Mouse (Mus musculus): ENCODE results near the gene Cyth3.
A peak's percentile ranks its signal among the peaks of the same experiment; 100 is the strongest.

Gene Cyth3

GRCm38 (mm10) chr5:143721962-143722361 lies 99.7 kb downstream of the Cyth3 start:
- DNase-seq = no peak

GRCm38 (mm10) chr5:143730915-143731314 lies 108.7 kb downstream of the Cyth3 start:
- no peak for DNase-seq

DNA sequence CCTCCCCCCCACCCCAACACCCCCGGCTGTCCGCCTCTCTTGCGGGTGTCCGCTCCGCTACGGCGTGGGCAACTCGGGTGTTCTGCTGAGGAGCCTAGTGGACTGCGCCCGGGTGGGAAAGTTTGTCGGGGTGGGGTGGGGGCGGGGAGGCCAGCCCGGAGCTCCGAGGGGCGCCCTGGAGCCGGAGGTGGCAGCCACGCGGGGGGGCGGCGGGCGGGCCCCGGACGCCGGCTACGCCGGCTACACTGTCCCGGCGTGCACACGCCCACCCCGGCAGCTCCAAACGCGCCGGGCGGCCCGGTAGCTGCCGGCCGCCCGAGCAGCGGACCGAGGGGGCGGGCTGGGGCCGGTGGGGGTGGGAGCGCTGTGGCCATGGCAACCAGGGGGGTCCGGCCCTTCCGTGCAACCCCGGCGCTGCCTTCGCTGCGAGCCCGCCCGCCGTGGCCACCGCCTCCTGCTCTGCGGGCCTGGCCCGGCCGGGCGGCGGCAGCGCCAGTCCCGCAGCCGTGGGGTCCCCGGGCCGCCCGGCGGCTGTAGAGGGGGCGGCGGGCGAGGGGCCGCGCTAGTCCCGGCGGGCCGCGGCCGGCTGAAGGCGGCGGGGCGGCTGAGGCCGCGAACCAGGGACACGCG lies 109.4 kb downstream of the Cyth3 start:
- peak; percentile 21 to 30 for DNase-seq

- peak; percentile 88 to 92 for DNase-seq
Measured at GRCm38 (mm10) chr5:143732180-143732891, 110.1 kb downstream of the Cyth3 start, which contains the start of gene Usp42. Gene Usp42 (minus strand): TSS chr5:143732280.

DNA sequence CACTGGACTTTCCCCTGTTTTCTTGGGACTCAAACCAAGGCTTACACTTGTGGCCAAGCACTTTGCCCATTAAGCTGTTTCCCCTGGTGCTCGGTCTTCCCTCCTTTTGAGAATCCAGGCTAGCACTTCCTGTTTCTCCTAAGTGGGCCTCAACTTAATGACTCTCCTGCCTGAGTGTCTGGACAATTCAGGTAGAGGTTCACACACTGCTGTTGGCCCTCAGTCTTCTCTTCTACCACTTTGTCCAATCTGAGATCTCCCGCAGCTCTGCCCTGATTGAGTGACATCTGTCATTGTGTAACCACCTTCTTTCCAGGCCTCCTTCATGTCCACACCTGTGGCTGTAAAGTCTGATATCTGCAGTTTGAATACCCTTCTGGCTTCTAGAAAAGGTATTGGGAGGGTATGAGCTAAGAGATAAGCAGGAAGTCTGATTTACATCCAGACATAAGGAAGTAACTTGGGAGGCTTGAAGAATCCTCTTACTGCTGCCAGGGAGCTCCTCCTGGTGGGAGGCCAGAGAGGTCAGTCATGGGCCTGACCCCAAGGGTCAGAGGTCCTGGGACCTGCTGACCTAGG lies 127.5 kb downstream of the Cyth3 start:
- no peak for DNase-seq

DNA sequence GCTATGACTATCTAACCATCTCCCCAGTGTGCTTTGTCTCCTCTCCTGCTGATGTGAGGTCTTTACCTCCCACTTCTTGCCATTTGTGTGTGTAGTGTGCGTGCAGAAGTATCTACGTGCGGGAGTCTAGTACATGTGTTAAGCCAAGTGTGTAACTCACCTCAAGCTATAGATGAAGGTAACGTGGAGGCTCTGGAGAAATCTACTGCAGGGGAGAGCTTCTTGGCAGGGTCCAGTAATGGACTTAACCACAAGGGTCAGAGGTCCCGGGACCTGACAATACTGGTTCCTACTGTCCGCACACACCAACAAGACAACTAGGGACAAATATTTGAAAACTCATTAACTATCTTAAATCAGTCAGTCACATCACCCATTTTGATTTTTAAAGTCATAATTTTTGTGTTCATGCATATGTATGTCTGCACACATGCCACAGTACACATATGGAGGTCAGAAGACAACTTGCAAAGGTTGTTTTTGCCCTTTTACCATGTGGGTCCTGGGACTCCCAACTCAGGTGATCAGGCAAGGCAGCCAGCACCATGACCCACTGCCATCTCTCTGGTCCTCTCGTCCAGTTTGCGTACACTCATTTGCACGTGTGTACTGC lies 133.4 kb downstream of the Cyth3 start:
- DNase-seq = no peak

GRCm38 (mm10) chr5:143757755-143758443 lies 135.7 kb downstream of the Cyth3 start:
- DNase-seq = peak; percentile 76 to 81

DNA sequence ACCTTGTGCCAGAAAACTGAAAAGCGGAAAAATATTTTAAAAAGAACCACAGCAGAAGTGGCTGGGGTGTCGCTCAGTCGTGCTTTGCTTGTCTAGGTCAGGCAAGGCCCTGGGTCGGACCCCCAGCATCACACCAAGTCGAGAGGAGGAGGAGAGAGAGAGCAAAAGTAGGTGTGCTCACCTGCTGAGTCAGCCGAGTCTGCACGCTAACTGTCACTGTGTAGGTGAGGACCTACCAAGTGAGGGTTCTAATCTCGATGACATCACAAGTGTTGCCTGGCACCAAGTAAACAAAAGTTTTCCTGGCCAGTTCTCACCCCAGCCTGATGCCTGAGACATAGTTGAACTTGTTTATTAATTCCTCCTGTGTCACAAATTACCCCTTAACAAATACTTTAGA lies 137.3 kb downstream of the Cyth3 start:
- no peak for DNase-seq
